Mouse (Mus musculus): ENCODE data around the gene Atp6v1g2. TPM values are rescaled to one million over a fixed set of nuclear protein-coding genes. Genes with fewer than 3 reads are reported as not detected.

Atp6v1g2 gene
- polyA plus RNA-seq, 1 experiment from 2014 or later, result 19.6 TPM

DNA sequence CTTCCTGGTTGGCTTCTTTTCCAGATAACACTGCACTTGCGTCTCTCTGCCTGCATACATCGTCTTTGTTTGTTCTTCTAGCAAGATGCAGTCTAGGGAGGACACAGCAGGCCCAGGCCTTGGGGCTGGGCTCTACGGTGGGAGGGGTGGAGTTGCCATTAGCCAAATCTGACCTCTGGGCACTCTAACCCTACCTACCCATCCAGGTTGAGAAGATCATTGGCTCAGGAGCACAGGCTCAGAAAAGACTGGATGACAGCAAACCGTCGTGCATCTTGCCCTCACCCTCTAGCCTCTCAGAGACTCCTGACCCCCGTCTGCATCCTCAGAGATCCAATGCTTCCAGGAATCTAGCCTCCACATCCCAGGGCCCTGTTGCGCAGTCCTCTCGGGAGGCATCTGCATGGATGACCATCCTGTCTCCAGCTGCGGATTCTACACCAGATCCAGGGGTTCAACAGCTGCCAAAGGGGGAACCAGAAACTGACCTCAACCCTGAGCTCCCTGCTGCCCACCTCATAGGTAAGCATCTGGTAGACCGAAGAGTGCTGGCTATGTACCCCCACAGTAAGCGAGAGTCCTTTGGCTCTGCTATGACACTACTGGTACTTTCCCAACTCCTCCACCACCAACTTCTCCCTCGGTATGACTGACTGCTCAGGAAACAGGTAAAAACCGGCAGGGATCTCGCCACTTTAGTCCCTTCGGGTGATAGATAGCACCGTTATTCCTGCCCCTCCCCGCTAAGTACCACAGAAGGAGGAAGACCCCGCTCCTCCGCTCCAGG is 38.4 kb upstream of the Atp6v1g2 start:
- peak overlapping the region; percentile 70 for H3K4me2 ChIP-seq (replicated peaks)
- H3K36me3 ChIP-seq, result no peaks in the 10 kb centered on the region
- 0 out of 2 replicates have a peak, but pooled peaks have one; percentile 27 for ATAC-seq (ENCODE audit: low FRiP score, low read depth)
- peaks cover 11% of the 10 kb centered on the region for H3K4me1 ChIP-seq
- WGBS, result 45% methylated on average over 19 of the region's 19 CpGs
- H3K9me3 ChIP-seq, result no peaks in the 10 kb centered on the region
- no peak overlapping the region for H3K27ac ChIP-seq (replicated peaks)
- peak overlapping the region; percentile 40 for H3K4me3 ChIP-seq
- peaks cover 40% of the 10 kb centered on the region for H3K27me3 ChIP-seq
- H3K9ac ChIP-seq (replicated peaks), result peak overlapping the region; percentile 40; the same call in 1 of the 2 replicates

DNA sequence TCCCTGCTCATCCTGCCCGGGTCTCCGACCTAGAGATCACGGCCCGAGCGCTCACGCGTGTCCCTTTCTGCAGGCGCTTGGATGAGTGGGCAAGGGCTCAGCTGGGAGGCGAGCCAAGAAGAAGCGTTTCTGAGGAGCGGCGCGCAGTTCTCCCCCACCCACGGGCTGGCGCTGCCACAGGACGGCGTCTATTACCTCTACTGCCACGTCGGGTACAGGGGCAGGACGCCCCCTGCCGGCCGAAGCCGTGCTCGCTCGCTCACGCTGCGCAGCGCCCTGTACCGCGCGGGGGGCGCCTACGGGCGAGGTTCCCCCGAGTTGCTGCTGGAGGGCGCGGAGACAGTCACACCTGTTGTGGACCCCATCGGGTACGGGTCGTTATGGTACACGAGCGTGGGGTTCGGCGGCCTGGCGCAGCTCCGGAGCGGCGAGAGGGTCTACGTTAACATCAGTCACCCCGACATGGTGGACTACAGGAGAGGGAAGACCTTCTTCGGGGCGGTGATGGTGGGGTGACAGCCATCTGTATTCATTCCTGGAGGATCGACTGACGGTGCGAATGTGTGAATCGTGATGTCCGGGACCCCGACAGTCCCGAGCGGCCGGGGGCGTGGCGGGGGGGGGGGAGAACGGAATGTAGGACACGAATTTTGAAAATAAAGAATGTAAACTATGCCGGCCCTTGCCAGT is 37.7 kb upstream of the Atp6v1g2 start:
- Histone ChIP-seq H3K4me2 (replicated peaks) (peak overlapping the region; percentile 70), H3K27me3 (peaks cover 48% of the 10 kb centered on the region), H3K27ac (replicated peaks) (no peak overlapping the region), H3K4me3 (peak overlapping the region; percentile 40), H3K36me3 (no peaks in the 10 kb centered on the region), H3K4me1 (peaks cover 11% of the 10 kb centered on the region), H3K9me3 (no peaks in the 10 kb centered on the region), H3K9ac (replicated peaks) (peak overlapping the region; percentile 40; the same call in 1 of the 2 replicates)
- 0 out of 2 replicates have a peak, but pooled peaks have one; percentile 69 for ATAC-seq (ENCODE audit: low FRiP score, low read depth)
- 2% methylated on average over 65 of the region's 66 CpGs for WGBS

DNA sequence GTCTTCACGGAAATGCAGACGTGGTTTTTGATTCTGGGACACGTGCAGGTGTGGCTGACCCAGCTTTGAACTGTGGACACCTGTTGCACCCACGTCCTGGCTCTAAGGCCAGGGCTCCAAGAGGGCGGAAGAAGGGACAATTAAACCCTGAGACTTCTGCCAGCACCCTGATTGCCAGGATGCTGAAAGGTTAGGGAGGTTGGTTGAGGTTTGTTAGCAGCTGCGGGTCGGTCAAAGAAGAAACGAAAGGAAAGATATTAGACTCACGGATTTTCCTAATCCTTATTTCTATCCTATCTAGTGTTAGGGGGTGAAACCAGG is 37.2 kb upstream of the Atp6v1g2 start:
- Histone ChIP-seq H3K4me2 (replicated peaks) (peak overlapping the region; percentile 70), H3K4me3 (peak overlapping the region; percentile 40), H3K27me3 (peaks cover 53% of the 10 kb centered on the region), H3K9ac (replicated peaks) (no peak overlapping the region), H3K27ac (replicated peaks) (no peak overlapping the region), H3K9me3 (no peaks in the 10 kb centered on the region), H3K4me1 (peaks cover 11% of the 10 kb centered on the region), H3K36me3 (no peaks in the 10 kb centered on the region)
- ATAC-seq (ENCODE audit: low FRiP score, low read depth), result no peak
- WGBS, result 29% methylated on average over 9 of the region's 9 CpGs

DNA sequence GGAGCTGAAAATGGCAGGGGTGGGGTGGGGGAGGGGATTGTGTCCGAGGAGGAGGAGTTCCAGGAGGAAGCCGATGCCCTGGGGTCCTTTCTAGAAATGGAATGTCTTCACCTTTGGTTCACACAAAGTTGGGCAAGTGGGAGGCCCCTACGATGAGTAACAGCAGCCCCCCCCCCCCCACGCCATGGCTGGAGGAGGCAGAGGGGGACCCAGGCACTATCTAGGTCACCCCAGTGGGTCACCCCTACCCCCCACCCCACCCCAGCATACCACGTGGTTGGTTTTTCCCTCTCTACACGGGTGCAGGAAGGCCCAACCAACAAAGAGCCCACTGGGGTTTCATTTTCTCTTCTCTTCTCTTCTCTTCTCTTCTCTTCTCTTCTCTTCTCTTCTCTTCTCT is 36.3 kb upstream of the Atp6v1g2 start:
- no peak overlapping the region for H3K4me2 ChIP-seq (replicated peaks)
- no peak overlapping the region for H3K27ac ChIP-seq (replicated peaks)
- H3K27me3 ChIP-seq, result peaks cover 61% of the 10 kb centered on the region
- H3K9ac ChIP-seq (replicated peaks), result no peak overlapping the region
- no peaks in the 10 kb centered on the region for H3K36me3 ChIP-seq
- no peaks in the 10 kb centered on the region for H3K9me3 ChIP-seq
- no peak for ATAC-seq (ENCODE audit: low FRiP score, low read depth)
- 59% methylated on average over 6 of the region's 6 CpGs for WGBS
- no peak overlapping the region for H3K4me3 ChIP-seq
- peaks cover 11% of the 10 kb centered on the region for H3K4me1 ChIP-seq

DNA sequence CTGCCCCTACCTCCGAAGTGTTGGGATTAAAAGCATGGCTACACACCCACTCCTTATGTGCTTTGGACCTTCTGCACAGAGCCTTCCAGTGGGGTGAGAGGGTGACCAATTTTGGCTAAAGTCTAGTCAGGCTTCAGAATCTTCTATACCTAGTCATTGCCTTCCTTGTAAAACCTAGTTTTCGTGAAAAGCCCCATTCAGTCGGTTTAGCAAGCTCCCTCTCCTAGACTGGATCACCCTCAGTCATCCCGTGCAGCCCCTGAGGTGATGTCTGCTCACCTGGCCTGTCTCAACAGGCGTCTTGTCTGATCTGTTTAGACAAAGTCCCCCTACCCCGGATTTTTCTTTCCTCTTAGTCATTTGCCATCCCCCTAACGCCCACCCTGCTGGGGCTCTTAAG is 35.4 kb upstream of the Atp6v1g2 start:
- H3K27ac ChIP-seq (replicated peaks), result no peak overlapping the region
- H3K9me3 ChIP-seq, result no peaks in the 10 kb centered on the region
- H3K9ac ChIP-seq (replicated peaks), result no peak overlapping the region
- H3K36me3 ChIP-seq, result no peaks in the 10 kb centered on the region
- peaks cover 11% of the 10 kb centered on the region for H3K4me1 ChIP-seq
- WGBS, result 64% methylated on average over 7 of the region's 7 CpGs
- ATAC-seq (ENCODE audit: low FRiP score, low read depth), result no peak
- peaks cover 69% of the 10 kb centered on the region for H3K27me3 ChIP-seq
- H3K4me2 ChIP-seq (replicated peaks), result no peak overlapping the region
- H3K4me3 ChIP-seq, result no peak overlapping the region

DNA sequence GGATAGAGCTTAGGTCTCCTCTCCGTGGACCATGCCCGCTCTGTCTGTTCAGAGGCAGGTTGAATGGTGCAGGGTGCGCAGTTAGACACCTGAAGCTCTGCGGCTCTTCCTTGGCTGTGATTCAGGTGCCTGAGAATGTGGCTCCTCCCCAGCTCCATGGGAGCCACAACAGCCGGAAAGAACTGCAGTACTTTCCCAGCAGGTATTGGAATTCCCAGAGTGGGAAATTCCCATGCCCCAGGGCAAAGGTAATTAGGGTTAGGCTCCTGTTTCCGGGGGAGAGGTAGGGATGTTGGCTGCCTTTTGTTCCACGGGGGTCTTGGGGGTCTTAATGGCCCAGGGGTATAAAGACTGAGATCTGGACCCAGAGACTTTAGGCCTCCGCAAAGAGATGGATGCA is 34.5 kb upstream of the Atp6v1g2 start:
- Histone ChIP-seq H3K4me3 (no peak overlapping the region), H3K36me3 (no peaks in the 10 kb centered on the region), H3K9me3 (no peaks in the 10 kb centered on the region), H3K4me1 (peaks cover 11% of the 10 kb centered on the region), H3K9ac (replicated peaks) (no peak overlapping the region), H3K4me2 (replicated peaks) (no peak overlapping the region), H3K27ac (replicated peaks) (no peak overlapping the region), H3K27me3 (peaks cover 77% of the 10 kb centered on the region)
- no peak for ATAC-seq (ENCODE audit: low FRiP score, low read depth)
- 36% methylated on average over 8 of the region's 8 CpGs for WGBS

DNA sequence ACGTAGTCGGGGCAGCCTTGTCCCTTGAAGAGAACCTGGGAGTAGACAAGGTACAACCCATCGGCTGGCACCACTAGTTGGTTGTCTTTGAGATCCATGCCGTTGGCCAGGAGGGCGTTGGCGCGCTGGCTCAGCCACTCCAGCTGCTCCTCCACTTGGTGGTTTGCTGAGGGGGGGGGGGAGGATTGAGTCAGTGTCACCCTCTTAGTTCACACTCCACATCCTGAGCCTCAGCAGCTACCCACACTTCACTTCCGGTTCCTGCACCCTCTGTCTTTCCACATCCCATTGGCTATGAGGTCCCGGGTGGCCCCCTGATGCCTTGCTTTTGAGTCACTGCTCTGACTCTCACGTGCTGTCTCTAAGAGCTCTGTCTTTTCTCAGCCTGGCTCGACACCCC is 33.1 kb upstream of the Atp6v1g2 start:
- Histone ChIP-seq H3K27me3 (peaks cover 77% of the 10 kb centered on the region), H3K36me3 (no peaks in the 10 kb centered on the region), H3K9ac (replicated peaks) (no peak overlapping the region), H3K4me2 (replicated peaks) (no peak overlapping the region), H3K9me3 (no peaks in the 10 kb centered on the region), H3K27ac (replicated peaks) (no peak overlapping the region), H3K4me3 (no peak overlapping the region), H3K4me1 (peaks cover 11% of the 10 kb centered on the region)
- 94% methylated on average over 11 of the region's 11 CpGs for WGBS
- ATAC-seq (ENCODE audit: low FRiP score, low read depth), result no peak

DNA sequence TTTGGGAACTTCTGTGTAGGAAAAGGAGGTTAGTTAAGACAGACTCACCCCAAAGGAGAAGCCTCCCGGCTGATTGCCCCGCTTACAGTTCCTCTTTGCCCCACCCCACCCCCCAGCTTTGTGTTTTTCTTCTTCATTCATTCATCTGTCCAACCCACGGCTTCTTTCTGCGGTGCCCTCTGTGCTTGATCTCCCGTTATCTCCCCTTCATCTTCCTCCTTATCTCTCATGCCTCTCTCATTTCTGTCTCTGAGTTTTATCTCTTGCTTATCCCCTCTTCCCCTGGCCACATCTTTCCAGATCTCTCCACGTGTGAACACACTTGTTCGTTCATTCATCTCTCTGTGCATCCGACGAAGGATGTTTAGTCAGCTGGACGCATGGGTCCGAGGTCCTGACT is 32.3 kb upstream of the Atp6v1g2 start:
- 82% methylated on average over 11 of the region's 11 CpGs for WGBS
- Histone ChIP-seq H3K9ac (replicated peaks) (no peak overlapping the region), H3K27me3 (peaks cover 71% of the 10 kb centered on the region)

DNA sequence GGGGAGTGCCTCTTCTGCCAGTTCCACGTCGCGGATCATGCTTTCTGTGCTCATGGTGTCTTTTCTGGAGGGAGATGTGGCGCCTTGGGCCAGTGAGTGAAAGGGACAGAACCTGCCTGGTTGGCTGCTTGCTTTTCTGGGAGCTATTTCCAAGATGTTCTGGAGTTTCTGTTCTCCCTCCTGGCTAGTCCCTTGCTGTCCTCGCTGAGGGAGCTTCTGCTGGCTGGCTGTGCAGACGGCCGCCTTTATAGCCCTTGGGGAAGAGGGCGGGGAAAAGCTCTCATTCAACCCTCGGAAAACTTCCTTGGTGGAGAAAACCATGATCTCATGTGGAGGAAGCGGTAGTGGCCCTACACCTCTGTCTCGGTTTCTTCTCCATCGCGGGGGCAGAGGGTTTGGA is 31.7 kb upstream of the Atp6v1g2 start, which contains the start of gene Tnf:
Gene Tnf (minus strand): TSS at position 221 of the 400 bp plus-strand sequence.
- H3K27me3 ChIP-seq, result peaks cover 65% of the 10 kb centered on the region

More for the DNA sequence above, 32.3 kb upstream of the Atp6v1g2 start:
- H3K27ac ChIP-seq (replicated peaks), result no peak overlapping the region
- no peaks in the 10 kb centered on the region for H3K36me3 ChIP-seq
- H3K4me3 ChIP-seq, result no peak overlapping the region
- no peaks in the 10 kb centered on the region for H3K9me3 ChIP-seq
- no peak overlapping the region for H3K4me2 ChIP-seq (replicated peaks)
- H3K4me1 ChIP-seq, result peaks cover 4% of the 10 kb centered on the region
- no peak for ATAC-seq (ENCODE audit: low FRiP score, low read depth)

DNA sequence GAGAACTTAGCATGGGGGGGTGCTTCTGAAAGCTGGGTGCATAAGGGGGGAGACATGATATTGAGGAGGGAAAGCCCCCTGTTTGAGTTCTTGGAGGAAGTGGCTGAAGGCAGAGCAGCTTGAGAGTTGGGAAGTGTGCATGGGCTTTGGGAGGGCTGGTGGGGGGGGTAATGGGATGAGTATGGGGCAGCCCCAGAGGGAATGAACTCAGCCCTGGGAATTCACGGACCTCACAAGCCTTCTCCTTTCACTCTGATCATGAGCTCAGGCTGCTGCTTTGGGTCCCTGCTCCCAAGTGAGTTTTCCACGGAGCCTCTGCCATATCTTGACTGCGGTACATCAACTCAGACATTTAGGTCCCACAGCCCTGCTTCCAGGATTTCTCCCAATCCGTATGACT is 31.0 kb upstream of the Atp6v1g2 start:
- Histone ChIP-seq H3K4me2 (replicated peaks) (no peak overlapping the region), H3K4me3 (no peak overlapping the region), H3K27ac (replicated peaks) (no peak overlapping the region), H3K36me3 (no peaks in the 10 kb centered on the region), H3K4me1 (0 out of 2 replicates have a peak, but pooled peaks cover 2% of the 10 kb centered on the region), H3K27me3 (peaks cover 60% of the 10 kb centered on the region), H3K9me3 (no peaks in the 10 kb centered on the region), H3K9ac (replicated peaks) (no peak overlapping the region)
- WGBS, result 78% methylated on average over 4 of the region's 4 CpGs
- no peak for ATAC-seq (ENCODE audit: low FRiP score, low read depth)

More for the DNA sequence above, 31.7 kb upstream of the Atp6v1g2 start, which contains the start of gene Tnf:
- Histone ChIP-seq H3K27ac (replicated peaks) (no peak within 1 kb of the TSS), H3K4me3 (no peak within 1 kb of the TSS), H3K9ac (replicated peaks) (no peak within 1 kb of the TSS), H3K9me3 (no peaks in the 10 kb centered on the region), H3K4me2 (replicated peaks) (no peak within 1 kb of the TSS), H3K36me3 (no peaks in the 10 kb centered on the region), H3K4me1 (0 out of 2 replicates have a peak, but pooled peaks cover 2% of the 10 kb centered on the region)
- no peak for ATAC-seq (ENCODE audit: low FRiP score, low read depth)
- 54% methylated on average over 13 of the region's 13 CpGs for WGBS

DNA sequence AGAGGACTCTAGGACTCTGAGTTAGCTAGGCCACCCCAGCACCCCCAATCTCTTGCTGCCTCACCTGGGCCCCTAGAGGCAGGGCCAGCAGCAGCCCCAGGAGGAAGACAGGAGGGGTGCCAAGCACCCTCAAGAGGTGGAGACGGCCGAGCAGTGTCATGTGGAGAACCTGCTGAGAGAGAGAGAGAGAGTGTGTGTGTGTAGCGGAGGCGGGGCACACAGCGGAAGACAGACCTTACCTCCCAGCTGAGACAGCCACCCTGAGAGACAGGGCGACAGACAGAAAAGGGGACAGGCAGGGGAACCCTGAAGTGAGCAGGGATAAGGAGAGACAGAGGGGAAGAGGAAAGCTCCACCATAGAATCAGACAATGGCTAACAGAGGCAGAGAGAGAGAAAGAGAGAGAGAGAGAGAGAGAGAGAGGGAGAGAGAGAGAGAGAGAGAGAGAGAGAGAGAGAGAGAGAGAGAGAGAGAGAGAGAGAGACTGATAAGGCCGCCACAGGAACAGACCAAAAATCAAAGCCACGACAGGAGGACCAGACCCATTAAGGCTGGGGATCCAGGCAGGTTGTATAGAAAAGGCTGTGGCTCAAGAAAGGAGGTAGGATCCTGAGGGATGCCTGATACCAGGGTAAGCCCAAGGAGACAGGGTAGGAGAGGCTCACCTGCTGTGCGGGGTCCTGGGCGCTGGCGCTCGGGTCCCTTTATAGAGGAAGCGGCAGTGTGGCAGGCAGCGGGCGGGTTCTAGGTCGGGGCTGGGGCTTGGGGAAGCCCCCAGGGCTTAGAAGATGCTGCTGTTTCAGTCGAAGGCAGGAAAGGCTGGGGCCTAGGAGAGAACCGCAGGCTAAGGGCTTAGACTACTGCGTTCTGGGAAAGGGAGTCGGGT is 28.7 kb upstream of the Atp6v1g2 start, which contains the start of gene Lta:
Gene Lta (minus strand): TSS at position 858 of the 886 bp plus-strand sequence.
- no peak for ATAC-seq (ENCODE audit: low FRiP score, low read depth)
- peaks cover 54% of the 10 kb centered on the region for H3K27me3 ChIP-seq

More for the DNA sequence above, 28.7 kb upstream of the Atp6v1g2 start, which contains the start of gene Lta:
- Histone ChIP-seq H3K9ac (replicated peaks) (no peak within 1 kb of the TSS; the same call in 1 of the 2 replicates), H3K4me1 (0 out of 2 replicates have a peak, but pooled peaks cover 2% of the 10 kb centered on the region), H3K9me3 (no peaks in the 10 kb centered on the region), H3K4me2 (replicated peaks) (no peak within 1 kb of the TSS), H3K27ac (replicated peaks) (no peak within 1 kb of the TSS), H3K36me3 (no peaks in the 10 kb centered on the region), H3K4me3 (no peak within 1 kb of the TSS)
- 31% methylated on average over 20 of the region's 20 CpGs for WGBS
